Mouse (Mus musculus): ENCODE results near the gene Rpgrip1. TPM values are rescaled to one million over a fixed set of nuclear protein-coding genes. Genes with fewer than 3 reads are reported as not detected.

Rpgrip1 gene
- polyA plus RNA-seq, 1 experiment from 2014 or later = 53.6 TPM

GRCm38 (mm10) chr14:52103474-52103855, 7.0 kb upstream of the Rpgrip1 start:
- Histone ChIP-seq H3K27ac (peak overlapping the region; percentile 96), H3K9ac (peak overlapping the region; percentile 96), H3K4me3 (peak overlapping the region; percentile 91), H3K9me3 (replicated peaks) (no peaks in the 10 kb centered on the region), H3K36me3 (peaks cover 9% of the 10 kb centered on the region; the same call in 1 of the 2 replicates), H3K4me1 (peaks cover 26% of the 10 kb centered on the region), H3K27me3 (no peaks in the 10 kb centered on the region), H3K4me2 (replicated peaks) (peak overlapping the region; percentile 77)
- peak; percentile 57 for ATAC-seq (ENCODE audit: low FRiP score)
- under 1% methylated on average over 30 of the region's 30 CpGs for WGBS

- Histone ChIP-seq H3K4me1 (peaks cover 26% of the 10 kb centered on the region), H3K27me3 (no peaks in the 10 kb centered on the region), H3K36me3 (peaks cover 9% of the 10 kb centered on the region; the same call in 1 of the 2 replicates), H3K9ac (peak within 1 kb of the TSS; percentile 96), H3K9me3 (replicated peaks) (no peaks in the 10 kb centered on the region), H3K4me3 (peak within 1 kb of the TSS; percentile 91), H3K4me2 (replicated peaks) (peak within 1 kb of the TSS; percentile 77), H3K27ac (peak within 1 kb of the TSS; percentile 96)
- peak; percentile 99 for ATAC-seq (ENCODE audit: low FRiP score)
- under 1% methylated on average over 50 of the region's 50 CpGs for whole genome bisulfite sequencing
Measured at GRCm38 (mm10) chr14:52103856-52104676, 6.4 kb upstream of the Rpgrip1 start, which contains the start of gene Hnrnpc. TSS of gene Hnrnpc (minus strand) at chr14:52104028.

- Histone ChIP-seq H3K4me3 (peak overlapping the region; percentile 91), H3K9me3 (replicated peaks) (no peaks in the 10 kb centered on the region), H3K9ac (peak overlapping the region; percentile 48), H3K27ac (peak overlapping the region; percentile 83), H3K36me3 (peaks cover 9% of the 10 kb centered on the region; the same call in 1 of the 2 replicates), H3K27me3 (no peaks in the 10 kb centered on the region), H3K4me1 (peaks cover 23% of the 10 kb centered on the region), H3K4me2 (replicated peaks) (peak overlapping the region; percentile 57)
- ATAC-seq (ENCODE audit: low FRiP score) = no peak; the same call in 1 of the 2 replicates
- WGBS = 37% methylated on average over 7 of the region's 7 CpGs
Measured at GRCm38 (mm10) chr14:52104677-52105285, 5.7 kb upstream of the Rpgrip1 start.

- Histone ChIP-seq H3K4me2 (replicated peaks) (no peak overlapping the region), H3K27me3 (no peaks in the 10 kb centered on the region), H3K36me3 (peaks cover 9% of the 10 kb centered on the region; the same call in 1 of the 2 replicates), H3K27ac (no peak overlapping the region), H3K9me3 (replicated peaks) (no peaks in the 10 kb centered on the region), H3K9ac (no peak overlapping the region), H3K4me1 (peaks cover 20% of the 10 kb centered on the region), H3K4me3 (no peak overlapping the region)
- ATAC-seq (ENCODE audit: low FRiP score) = no peak
- 89% methylated on average over 2 of the region's 2 CpGs for WGBS
Measured at GRCm38 (mm10) chr14:52105308-52105707, 5.2 kb upstream of the Rpgrip1 start.

GRCm38 (mm10) chr14:52106741-52107140, 3.8 kb upstream of the Rpgrip1 start:
- Histone ChIP-seq H3K4me1 (peaks cover 11% of the 10 kb centered on the region), H3K36me3 (peaks cover 5% of the 10 kb centered on the region; the same call in 1 of the 2 replicates), H3K4me3 (no peak overlapping the region), H3K9me3 (replicated peaks) (no peaks in the 10 kb centered on the region), H3K27ac (0 out of 2 replicates have a peak overlapping the region, but pooled peaks have one; percentile 6), H3K27me3 (no peaks in the 10 kb centered on the region), H3K9ac (no peak overlapping the region), H3K4me2 (replicated peaks) (no peak overlapping the region)
- WGBS = 28% methylated on average over 10 of the region's 10 CpGs
- ATAC-seq (ENCODE audit: low FRiP score) = no peak

- Histone ChIP-seq H3K4me2 (replicated peaks) (no peak overlapping the region), H3K4me1 (no peaks in the 10 kb centered on the region), H3K27me3 (no peaks in the 10 kb centered on the region), H3K9ac (no peak overlapping the region), H3K27ac (no peak overlapping the region), H3K4me3 (no peak overlapping the region), H3K9me3 (replicated peaks) (no peaks in the 10 kb centered on the region), H3K36me3 (no peaks in the 10 kb centered on the region)
- WGBS = 80% methylated on average over 2 of the region's 2 CpGs
- no peak for ATAC-seq (ENCODE audit: low FRiP score)
Measured at GRCm38 (mm10) chr14:52108025-52108424, 2.5 kb upstream of the Rpgrip1 start.

GRCm38 (mm10) chr14:52114101-52114500, 3.6 kb downstream of the Rpgrip1 start:
- no peak overlapping the region for H3K4me3 ChIP-seq
- H3K27me3 ChIP-seq = no peaks in the 10 kb centered on the region
- 76% methylated on average over 1 of the region's 1 CpGs for WGBS
- H3K9ac ChIP-seq = no peak overlapping the region
- no peak overlapping the region for H3K4me2 ChIP-seq (replicated peaks)
- 0 out of 2 replicates have a peak, but pooled peaks cover 7% of the 10 kb centered on the region for H3K4me1 ChIP-seq
- H3K36me3 ChIP-seq = no peaks in the 10 kb centered on the region
- ATAC-seq (ENCODE audit: low FRiP score) = no peak
- no peaks in the 10 kb centered on the region for H3K9me3 ChIP-seq (replicated peaks)
- H3K27ac ChIP-seq = no peak overlapping the region

GRCm38 (mm10) chr14:52117241-52117640, 6.7 kb downstream of the Rpgrip1 start:
- no peak for ATAC-seq (ENCODE audit: low FRiP score)
- WGBS = 89% methylated on average over 5 of the region's 5 CpGs
- no peaks in the 10 kb centered on the region for H3K27me3 ChIP-seq
- H3K4me3 ChIP-seq = no peak overlapping the region
- no peaks in the 10 kb centered on the region for H3K36me3 ChIP-seq
- H3K4me1 ChIP-seq = 0 out of 2 replicates have a peak, but pooled peaks cover 8% of the 10 kb centered on the region
- H3K9me3 ChIP-seq (replicated peaks) = no peaks in the 10 kb centered on the region
- H3K4me2 ChIP-seq (replicated peaks) = no peak overlapping the region
- no peak overlapping the region for H3K9ac ChIP-seq
- no peak overlapping the region for H3K27ac ChIP-seq

- no peaks in the 10 kb centered on the region for H3K9me3 ChIP-seq (replicated peaks)
- H3K4me1 ChIP-seq = 0 out of 2 replicates have a peak, but pooled peaks cover 8% of the 10 kb centered on the region
- no peaks in the 10 kb centered on the region for H3K36me3 ChIP-seq
- 25% methylated on average over 8 of the region's 8 CpGs for WGBS
- peak overlapping the region; percentile 82; the same call in 1 of the 2 replicates for H3K27ac ChIP-seq
- H3K4me3 ChIP-seq = peak overlapping the region; percentile 49
- ATAC-seq (ENCODE audit: low FRiP score) = peak; percentile 35
- H3K9ac ChIP-seq = peak overlapping the region; percentile 72
- H3K27me3 ChIP-seq = no peaks in the 10 kb centered on the region
- H3K4me2 ChIP-seq (replicated peaks) = peak overlapping the region; percentile 96
Measured at GRCm38 (mm10) chr14:52118456-52118822, 7.9 kb downstream of the Rpgrip1 start.

- WGBS = under 1% methylated on average over 38 of the region's 38 CpGs
- H3K9me3 ChIP-seq (replicated peaks) = no peaks in the 10 kb centered on the region
- ATAC-seq (ENCODE audit: low FRiP score) = peak; percentile 82
- H3K9ac ChIP-seq = peak overlapping the region; percentile 72
- H3K27ac ChIP-seq = peak overlapping the region; percentile 82
- H3K4me3 ChIP-seq = peak overlapping the region; percentile 49
- peak overlapping the region; percentile 96 for H3K4me2 ChIP-seq (replicated peaks)
- 0 out of 2 replicates have a peak, but pooled peaks cover 8% of the 10 kb centered on the region for H3K4me1 ChIP-seq
- no peaks in the 10 kb centered on the region for H3K27me3 ChIP-seq
- no peaks in the 10 kb centered on the region for H3K36me3 ChIP-seq
Measured at GRCm38 (mm10) chr14:52118823-52119608, 8.5 kb downstream of the Rpgrip1 start.

GRCm38 (mm10) chr14:52120169-52120568, 9.7 kb downstream of the Rpgrip1 start:
- Histone ChIP-seq H3K9me3 (replicated peaks) (no peaks in the 10 kb centered on the region), H3K9ac (no peak overlapping the region), H3K27me3 (no peaks in the 10 kb centered on the region), H3K4me1 (0 out of 2 replicates have a peak, but pooled peaks cover 8% of the 10 kb centered on the region), H3K4me3 (no peak overlapping the region), H3K4me2 (replicated peaks) (peak overlapping the region; percentile 96), H3K27ac (no peak overlapping the region), H3K36me3 (no peaks in the 10 kb centered on the region)
- no peak for ATAC-seq (ENCODE audit: low FRiP score)
- WGBS = 53% methylated on average over 7 of the region's 7 CpGs

GRCm38 (mm10) chr14:52123918-52124317, 13.4 kb downstream of the Rpgrip1 start:
- ATAC-seq (ENCODE audit: low FRiP score) = no peak
- Histone ChIP-seq H3K4me2 (replicated peaks) (no peak overlapping the region), H3K27me3 (no peaks in the 10 kb centered on the region), H3K36me3 (no peaks in the 10 kb centered on the region), H3K4me3 (no peak overlapping the region), H3K9ac (no peak overlapping the region), H3K9me3 (replicated peaks) (no peaks in the 10 kb centered on the region), H3K27ac (no peak overlapping the region), H3K4me1 (0 out of 2 replicates have a peak, but pooled peaks cover 3% of the 10 kb centered on the region)
- WGBS = 21% methylated on average over 4 of the region's 4 CpGs
